Mouse (Mus musculus): ENCODE results near the gene Ctr9. TPM values are rescaled to one million over a fixed set of nuclear protein-coding genes. Genes with fewer than 3 reads are reported as not detected.

Gene Ctr9
- 48.8 and 51.5 TPM in 2 replicates for polyA plus RNA-seq (2012; rRNA removed)

DNA sequence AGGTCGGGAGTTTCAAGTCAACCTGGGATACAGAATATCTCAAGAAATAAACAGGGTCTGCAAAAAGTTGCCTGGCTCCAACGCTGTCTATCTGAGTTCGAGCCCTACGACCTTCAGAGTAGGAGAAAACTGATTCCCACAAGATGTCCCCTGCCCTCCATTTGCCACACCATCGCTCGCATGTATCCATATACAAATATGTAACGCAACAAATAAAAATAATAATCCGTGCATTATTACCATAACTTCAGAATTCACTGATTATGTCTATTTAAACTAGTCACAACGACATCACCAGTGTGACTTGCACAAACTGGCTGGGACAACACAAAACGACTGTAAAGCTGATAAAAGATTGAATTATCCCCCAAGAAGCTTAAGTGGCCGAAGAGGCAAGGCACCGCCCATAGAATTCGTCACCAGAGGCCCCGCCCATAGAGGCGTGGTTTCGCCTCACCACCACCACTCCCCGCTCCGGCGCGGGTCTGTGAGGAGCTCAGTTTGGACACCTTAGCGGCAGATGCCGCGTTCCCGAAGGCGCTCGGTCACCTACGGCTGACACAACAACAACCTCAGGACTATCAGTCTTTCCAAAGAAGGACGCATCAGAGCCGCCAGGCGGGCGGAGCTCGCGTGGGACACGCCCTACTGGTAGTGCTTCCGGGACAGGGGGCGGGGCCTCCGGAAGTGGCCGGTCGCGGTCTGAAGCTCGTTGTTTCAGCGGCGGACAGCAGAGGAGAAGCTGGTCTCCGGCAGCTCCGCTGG is at the start of gene Ctr9:
Gene Ctr9 (plus strand): TSS at position 671 of the 765 bp plus-strand sequence.

DNA sequence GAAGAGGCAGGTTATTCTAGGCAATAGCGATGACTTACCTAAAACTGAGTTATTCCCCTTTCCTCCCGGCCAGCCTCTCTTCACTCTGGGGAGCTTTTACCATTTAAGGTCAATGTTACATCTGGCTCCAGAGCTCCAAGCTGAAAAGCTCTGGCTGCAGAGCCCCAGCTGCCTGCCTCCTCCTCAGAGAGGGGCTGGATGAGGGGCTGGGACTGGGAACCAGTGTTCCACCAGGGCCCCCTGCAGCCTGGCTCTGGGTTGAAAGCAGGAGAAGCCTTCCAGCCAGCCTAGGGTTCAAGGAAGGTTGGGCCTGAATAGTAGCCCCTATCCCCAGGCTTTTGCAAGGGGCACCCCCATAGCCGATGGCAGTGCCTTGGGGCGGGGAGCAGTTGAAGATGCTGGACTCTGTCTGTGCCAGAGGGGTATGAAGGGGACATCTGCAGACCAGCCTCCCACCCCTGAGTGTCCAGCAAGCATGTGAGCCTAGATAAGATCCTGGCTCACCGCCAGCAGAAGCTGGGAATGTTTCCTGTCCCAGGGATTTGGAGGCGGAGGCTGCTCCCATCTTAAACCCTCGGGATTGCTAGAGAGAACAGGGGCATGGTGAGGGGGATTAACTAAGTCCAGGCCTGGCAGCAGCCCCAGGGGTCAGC is 46.6 kb upstream of the Ctr9 start, which contains the start of gene Mrvi1:
Gene Mrvi1 (minus strand): TSS at position 409 of the 653 bp plus-strand sequence.

DNA sequence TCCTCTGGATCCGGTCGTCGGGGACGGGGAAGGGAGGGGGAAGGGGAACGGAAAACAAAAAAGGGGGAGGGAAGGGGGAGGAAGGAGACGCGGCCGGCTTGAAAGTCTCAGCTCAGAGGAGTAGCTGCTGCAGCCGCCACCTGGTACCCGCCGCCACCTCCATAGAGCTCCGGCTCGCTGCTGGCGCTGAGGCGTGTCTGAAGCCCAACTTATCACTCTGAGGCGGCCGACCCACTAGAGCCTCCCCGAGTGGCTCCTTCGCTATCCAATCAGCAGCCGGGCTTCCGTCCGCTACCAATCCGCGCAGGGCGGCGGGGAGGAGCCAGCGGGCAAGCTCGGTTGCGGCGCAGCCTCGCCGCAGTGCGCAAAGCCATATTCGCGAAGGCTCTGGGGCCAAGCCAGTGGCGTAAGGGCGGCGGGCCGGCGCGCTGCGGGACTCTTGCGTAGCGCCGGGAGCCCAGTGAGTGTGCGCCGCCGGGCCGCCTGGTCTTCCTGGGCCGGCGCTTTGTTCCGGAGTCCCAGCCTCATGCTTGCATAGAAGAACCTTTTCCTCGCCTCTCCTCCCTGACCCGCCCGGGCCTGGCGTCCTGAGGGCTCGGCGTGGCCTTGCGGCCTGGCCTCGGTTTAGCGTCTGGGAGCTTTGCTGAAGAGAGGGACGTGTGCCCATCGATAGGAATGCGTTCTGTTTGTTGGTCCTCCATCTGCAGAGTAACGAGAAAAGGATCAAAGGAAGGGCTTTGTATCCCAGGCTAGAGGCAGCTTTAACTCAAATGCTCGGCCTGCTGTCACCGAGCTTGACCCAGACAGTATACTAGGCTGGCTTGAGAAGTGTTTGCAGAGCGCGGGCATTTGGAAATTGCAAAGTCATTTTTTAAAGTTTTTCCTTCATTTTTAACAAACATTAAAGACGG is 54.3 kb downstream of the Ctr9 start, which contains the start of gene Eif4g2:
Gene Eif4g2 (minus strand): TSS at position 209 of the 911 bp plus-strand sequence.

Other genes starting within 250 kb of the Ctr9 start
- 32.5 and 33.2 TPM in 2 replicates for gene Rnf141, start 184.5 kb upstream of the Ctr9 start, polyA plus RNA-seq (2012; rRNA removed)
- gene Lyve1, start 165.7 kb upstream of the Ctr9 start, polyA plus RNA-seq (2012; rRNA removed) = 5.6 and 5.8 TPM in 2 replicates
- 1.1 and 1.4 TPM in 2 replicates for gene Mrvi1, start 46.5 kb upstream of the Ctr9 start, polyA plus RNA-seq (2012; rRNA removed)
- 568 and 666 TPM in 2 replicates for gene Eif4g2, start 54.1 kb downstream of the Ctr9 start, polyA plus RNA-seq (2012; rRNA removed)